Mouse (Mus musculus) embryonic fibroblast, embryonic 13.5 days (primary cell): ENCODE measurements at regions not wholly inside any gene's neighbourhood (a gene's known extent, or its start where the extent isn't known, plus 50 kb on each side); places are given as distances from the start of the nearest gene placed in this dataset.

ENCODE experiments used
- H3K27ac ChIP-seq: 2 replicates; pipeline ENCODE4 v1.5.1; 2012; ENCODE audit warnings: low read length, control low read depth, inconsistent platforms; ENCODE audit not compliant: insufficient read depth
- H3K4me1 ChIP-seq: 2 replicates; pipeline ENCODE4 v1.6.1; 2011; ENCODE audit warnings: low read length; ENCODE audit not compliant: control insufficient read depth, insufficient read depth
- H3K4me3 ChIP-seq: 2 replicates; pipeline ENCODE4 v1.5.1; 2011; ENCODE audit warnings: mild to moderate bottlenecking, control low read depth, low read length; ENCODE audit not compliant: insufficient read depth
- CTCF ChIP-seq: IDR thresholded peaks from 2 replicates; pipeline ENCODE4 v1.5.1; 2011; ENCODE audit warnings: mild to moderate bottlenecking, control low read depth, low read length, moderate library complexity, borderline replicate concordance; ENCODE audit not compliant: insufficient read depth
- POLR2A ChIP-seq: IDR thresholded peaks from 2 replicates; pipeline ENCODE4 v1.6.1; 2011; ENCODE audit warnings: low read depth, mild to moderate bottlenecking, control low read depth, low read length, moderate library complexity

DNA sequence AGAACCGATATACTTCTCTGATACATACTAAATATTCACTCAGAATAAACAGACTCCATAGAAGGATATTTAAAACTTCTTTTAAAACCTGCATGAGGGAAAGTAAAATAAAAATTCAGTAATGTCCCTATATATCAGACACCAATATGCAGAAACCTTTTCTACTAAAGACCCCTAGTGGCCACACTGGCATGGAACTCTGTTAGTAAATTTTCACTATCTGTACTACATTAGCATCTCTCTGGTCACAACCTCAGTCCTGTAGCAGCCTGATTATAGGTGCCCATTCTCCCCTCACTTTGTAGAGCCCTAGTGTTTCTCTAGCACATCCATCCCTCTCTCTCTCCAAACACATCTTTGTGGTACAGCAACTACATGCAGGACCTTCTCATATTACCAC is 970.3 kb downstream of the Cdh11 start:
- H3K27ac ChIP-seq, result no peak overlapping the region
- no peaks in the 10 kb centered on the region for H3K4me1 ChIP-seq
- TF ChIP-seq CTCF (no peak), POLR2A (no peak)
- H3K4me3 ChIP-seq, result no peak overlapping the region

DNA sequence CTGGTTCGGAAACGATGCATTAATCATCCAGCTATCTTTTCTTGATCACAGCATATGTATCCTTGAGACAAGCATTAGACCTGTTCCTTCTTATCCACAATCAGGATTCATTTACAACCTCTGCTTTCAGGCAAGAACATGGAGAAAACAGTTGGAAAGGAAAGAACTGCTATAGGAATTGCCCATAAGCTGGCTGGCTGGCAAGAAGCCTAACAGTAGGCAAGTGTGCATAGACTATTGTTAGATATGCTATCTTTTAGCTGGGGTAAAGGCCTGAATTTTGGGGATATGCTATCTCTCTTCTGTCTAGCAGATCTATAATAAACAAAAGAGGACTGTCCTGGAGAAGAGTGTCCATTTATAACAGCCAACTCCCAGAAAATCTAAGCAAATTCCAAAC is 981.9 kb downstream of the Cdh11 start:
- no peak overlapping the region for H3K4me3 ChIP-seq
- TF ChIP-seq POLR2A (no peak), CTCF (no peak)
- H3K4me1 ChIP-seq, result no peaks in the 10 kb centered on the region
- H3K27ac ChIP-seq, result no peak overlapping the region

DNA sequence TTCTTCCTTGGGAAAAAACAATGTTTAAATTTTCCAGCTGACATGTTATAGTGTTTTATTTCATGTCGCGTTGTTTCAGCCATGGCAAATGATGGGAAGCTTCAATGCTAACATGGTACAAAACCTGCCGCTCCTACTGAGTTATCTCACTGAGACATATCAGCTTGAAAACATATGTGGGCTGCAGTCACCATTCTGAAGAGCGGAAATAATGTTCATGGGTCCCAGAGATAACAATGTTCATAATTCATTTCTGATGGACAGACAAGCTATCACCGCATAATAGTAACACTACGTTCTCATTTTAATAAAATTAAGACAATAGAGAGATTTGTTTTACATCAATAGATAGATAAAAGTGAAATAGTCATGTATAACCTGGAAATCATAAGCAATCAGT is 983.3 kb downstream of the Cdh11 start:
- Histone ChIP-seq H3K27ac (no peak overlapping the region), H3K4me1 (no peaks in the 10 kb centered on the region), H3K4me3 (no peak overlapping the region)
- no peak for TF ChIP-seq POLR2A
- no peak for TF ChIP-seq CTCF

DNA sequence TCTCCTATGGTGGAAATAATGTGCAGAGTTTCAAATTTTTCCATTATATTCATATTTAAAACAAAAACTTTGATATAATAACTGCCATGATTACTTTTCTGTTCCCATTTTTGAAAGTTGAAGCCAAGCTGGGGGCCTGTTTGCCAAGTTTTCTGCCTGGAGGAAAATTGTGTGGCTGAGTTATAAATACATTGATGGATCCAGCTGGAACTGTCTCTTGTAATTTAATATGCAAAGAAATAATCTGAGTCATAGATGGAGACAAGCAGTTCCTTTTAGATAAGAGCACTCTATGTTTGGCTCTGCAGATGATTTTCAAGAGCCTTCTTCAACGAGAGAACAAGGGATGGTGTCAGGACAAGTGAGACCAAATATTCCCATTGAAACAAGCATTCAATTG is 994.7 kb downstream of the Cdh11 start:
- TF ChIP-seq POLR2A, result no peak
- TF ChIP-seq CTCF, result no peak
- H3K27ac ChIP-seq, result no peak overlapping the region
- no peaks in the 10 kb centered on the region for H3K4me1 ChIP-seq
- H3K4me3 ChIP-seq, result no peak overlapping the region

DNA sequence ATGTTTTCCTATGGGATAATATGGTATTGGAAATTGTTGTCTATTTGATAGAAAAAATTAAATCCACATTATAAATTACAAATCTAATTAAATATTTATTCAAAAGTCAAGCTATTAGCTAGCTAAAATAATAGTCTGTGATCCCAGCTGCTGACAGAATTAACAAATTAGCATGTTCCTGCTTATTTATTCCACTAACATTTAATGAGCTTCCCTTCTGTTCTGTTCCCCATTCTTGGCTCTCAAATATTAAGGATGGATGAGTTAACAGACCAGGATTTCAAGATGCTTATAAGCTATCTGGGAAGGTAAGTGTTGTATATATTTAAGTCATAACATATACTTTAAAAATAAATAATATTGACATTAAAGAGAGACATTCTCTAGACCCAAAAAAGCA is 998.6 kb downstream of the Cdh11 start:
- H3K27ac ChIP-seq, result no peak overlapping the region
- H3K4me1 ChIP-seq, result no peaks in the 10 kb centered on the region
- no peak for TF ChIP-seq CTCF
- no peak for TF ChIP-seq POLR2A
- H3K4me3 ChIP-seq, result no peak overlapping the region

DNA sequence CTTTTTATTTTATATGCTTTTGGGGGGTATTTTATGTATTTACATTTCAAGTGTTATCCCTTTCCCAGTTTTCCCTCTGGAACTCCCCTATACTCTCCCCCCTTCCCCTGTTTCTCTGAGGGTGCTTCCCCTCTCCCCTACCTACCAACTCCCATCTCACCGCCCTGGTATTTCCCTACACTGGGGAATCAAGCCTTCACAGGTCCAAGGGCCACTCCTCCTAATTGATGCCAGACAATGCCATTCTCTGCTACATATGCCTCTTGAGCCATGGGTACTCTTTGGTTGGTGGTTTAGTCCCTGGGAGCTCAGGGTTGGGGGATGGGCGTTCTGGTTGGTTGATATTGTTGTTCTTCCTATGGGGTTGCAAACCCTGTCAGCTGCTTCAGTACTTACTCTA is 1002.9 kb downstream of the Cdh11 start:
- Histone ChIP-seq H3K4me3 (no peak overlapping the region), H3K4me1 (no peaks in the 10 kb centered on the region), H3K27ac (no peak overlapping the region)
- no peak for TF ChIP-seq CTCF
- no peak for TF ChIP-seq POLR2A

DNA sequence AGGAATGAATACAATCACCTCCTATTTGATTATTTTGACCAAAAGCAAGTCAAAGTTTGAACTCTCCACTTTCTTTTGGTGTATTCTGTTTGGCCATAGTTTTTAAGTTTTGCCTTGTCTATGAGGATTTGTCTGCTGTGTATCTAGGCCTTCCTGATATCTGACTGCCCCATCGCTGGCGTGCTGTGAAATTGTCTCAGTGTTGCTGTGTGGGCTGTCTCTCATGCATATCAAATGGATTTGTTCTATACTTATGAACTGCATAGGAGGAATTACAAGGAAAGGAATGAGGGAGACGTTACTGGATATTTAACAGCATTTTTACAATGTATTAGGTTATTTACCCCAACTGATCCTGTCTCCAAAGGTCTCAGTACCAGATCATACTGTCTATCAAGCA is 1003.5 kb downstream of the Cdh11 start:
- TF ChIP-seq POLR2A (no peak), CTCF (no peak)
- no peak overlapping the region for H3K27ac ChIP-seq
- H3K4me3 ChIP-seq, result no peak overlapping the region
- no peaks in the 10 kb centered on the region for H3K4me1 ChIP-seq

DNA sequence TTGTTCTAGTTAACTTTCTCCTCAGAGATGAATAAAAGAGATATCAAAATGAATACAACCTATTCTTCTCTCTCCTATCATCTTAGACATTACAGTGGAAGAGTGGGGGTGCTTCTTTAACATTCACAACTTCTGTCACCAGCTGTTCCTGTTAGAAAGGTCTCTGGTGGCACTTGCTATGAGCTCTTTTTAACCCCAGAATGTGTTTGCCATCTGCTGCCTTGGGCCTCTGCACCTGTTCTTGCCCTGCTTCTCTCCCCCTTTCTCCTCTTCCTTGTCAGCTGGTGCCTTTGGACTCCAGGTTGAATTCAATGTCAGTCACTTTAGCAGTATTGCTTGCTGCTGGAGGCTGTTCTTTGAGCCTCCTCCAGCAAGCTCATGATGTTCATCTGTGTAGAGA is 1005.5 kb downstream of the Cdh11 start:
- Histone ChIP-seq H3K27ac (no peak overlapping the region), H3K4me1 (no peaks in the 10 kb centered on the region), H3K4me3 (no peak overlapping the region)
- TF ChIP-seq POLR2A (no peak), CTCF (no peak)

DNA sequence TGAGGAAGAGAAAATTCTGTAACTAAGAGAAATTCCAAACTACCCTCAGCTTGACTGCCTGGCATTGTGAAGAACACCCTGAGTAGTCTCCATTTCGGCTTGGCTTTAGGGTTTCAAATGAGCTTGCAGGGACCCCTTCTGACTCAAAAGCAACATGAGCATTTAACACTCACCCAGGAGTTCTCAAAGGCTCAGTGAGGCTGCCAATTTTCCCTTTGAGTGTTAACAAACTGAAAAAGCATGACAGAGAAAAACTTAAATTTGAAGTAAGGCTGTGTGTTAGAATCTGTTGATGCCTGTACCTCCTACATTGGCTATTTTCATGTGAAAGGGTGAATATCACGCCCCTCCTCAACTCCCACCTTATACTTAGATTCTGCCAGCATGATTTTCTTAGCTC is 1017.9 kb downstream of the Cdh11 start:
- peaks cover 3% of the 10 kb centered on the region; the same call in 1 of the 2 replicates for H3K4me1 ChIP-seq
- H3K27ac ChIP-seq, result 0 out of 2 replicates have a peak overlapping the region, but pooled peaks have one; percentile 14
- TF ChIP-seq POLR2A (no peak), CTCF (no peak)
- no peak overlapping the region for H3K4me3 ChIP-seq
